In genomic region chr9:52167863-52168685, GRCm38 (mm10) we compare ENCODE assay signal across 8 mouse cellular contexts. TPM values are rescaled to one million over a fixed set of nuclear protein-coding genes. Genes with fewer than 3 reads are reported as not detected.
DNase-seq lines count a peak whose midpoint lies in the region; ATAC-seq and TF ChIP-seq lines count a peak whose summit lies in the region.

Gene Zc3h12c (minus strand): TSS chr9:52168572.

- WGBS in forebrain, embryonic 10.5 days, result under 1% methylated on average over 93 of the region's 100 CpGs
- under 1% methylated on average over 100 of the region's 100 CpGs for WGBS in heart, embryonic 15.5 days
- under 1% methylated on average over 100 of the region's 100 CpGs for WGBS in liver, embryonic 15.5 days (ENCODE audit: insufficient replicate concordance)
- WGBS in neural tube, embryonic 13.5 days, result 0% methylated on average over 88 of the region's 100 CpGs

- peak within 1 kb of the TSS; percentile 99 for H3K9ac ChIP-seq in heart, embryonic 15.5 days
- peak within 1 kb of the TSS; percentile 59 for H3K9ac ChIP-seq in liver, embryonic 15.5 days
- H3K9ac ChIP-seq in neural tube, embryonic 13.5 days, result peak within 1 kb of the TSS; percentile 100

- TF ChIP-seq POLR2A in brain, embryonic 14.5 days (IDR thresholded peaks at IDR 0.05; ENCODE audit: borderline replicate concordance, extremely low read depth, insufficient read depth, insufficient read length, poor library complexity, severe bottlenecking), result 0 out of 2 replicates have a peak, but pooled peaks have one; percentile 14

- H3K4me3 ChIP-seq in E14TG2a.4 (replicated peaks; ENCODE audit: low read length), result peak within 1 kb of the TSS; percentile 86
- peak within 1 kb of the TSS; percentile 95 for H3K4me3 ChIP-seq in forebrain, embryonic 10.5 days
- H3K4me3 ChIP-seq in heart, embryonic 15.5 days, result peak within 1 kb of the TSS; percentile 90
- peak within 1 kb of the TSS; percentile 66 for H3K4me3 ChIP-seq in liver, embryonic 15.5 days (replicated peaks)
- peak within 1 kb of the TSS; percentile 94 for H3K4me3 ChIP-seq in neural tube, embryonic 13.5 days

- H3K27me3 ChIP-seq in E14TG2a.4 (ENCODE audit: insufficient read depth, low read length), result peaks cover 52% of the 10 kb centered on the region
- peaks cover 24% of the 10 kb centered on the region for H3K27me3 ChIP-seq in forebrain, embryonic 10.5 days (ENCODE audit: poor library complexity, severe bottlenecking)
- H3K27me3 ChIP-seq in heart, embryonic 15.5 days, result no peaks in the 10 kb centered on the region
- H3K27me3 ChIP-seq in liver, embryonic 15.5 days, result peaks cover 65% of the 10 kb centered on the region
- peaks cover 25% of the 10 kb centered on the region for H3K27me3 ChIP-seq in neural tube, embryonic 13.5 days

- peaks cover 12% of the 10 kb centered on the region for H3K4me1 ChIP-seq in E14TG2a.4 (replicated peaks; ENCODE audit: low read depth, low read length)
- peaks cover 28% of the 10 kb centered on the region for H3K4me1 ChIP-seq in forebrain, embryonic 10.5 days
- peaks cover 19% of the 10 kb centered on the region for H3K4me1 ChIP-seq in heart, embryonic 15.5 days (replicated peaks)
- peaks cover 16% of the 10 kb centered on the region for H3K4me1 ChIP-seq in liver, embryonic 15.5 days (replicated peaks)
- peaks cover 38% of the 10 kb centered on the region for H3K4me1 ChIP-seq in neural tube, embryonic 13.5 days (replicated peaks)

- ATAC-seq in heart, embryonic 15.5 days (replicated peaks; ENCODE audit: insufficient number of reproducible peaks, insufficient read depth, low FRiP score, low read depth), result peak; percentile 76
- ATAC-seq in liver, embryonic 15.5 days (ENCODE audit: insufficient read depth), result peak; percentile 71
- ATAC-seq in neural tube, embryonic 13.5 days (ENCODE audit: low read depth), result peak; percentile 84

- no peak for TF ChIP-seq CTCF in E14TG2a.4 (conservative IDR thresholded peaks at IDR 0.05; ENCODE audit: low read length)
- no peak for TF ChIP-seq CTCF in brain, embryonic 14.5 days (IDR thresholded peaks at IDR 0.05; ENCODE audit: borderline replicate concordance, extremely low read depth, insufficient read depth, insufficient read length)

- H3K9me3 ChIP-seq in E14TG2a.4 (ENCODE audit: low read length), result no peaks in the 10 kb centered on the region
- H3K9me3 ChIP-seq in forebrain, embryonic 10.5 days, result no peaks in the 10 kb centered on the region
- H3K9me3 ChIP-seq in heart, embryonic 15.5 days (replicated peaks), result no peaks in the 10 kb centered on the region
- H3K9me3 ChIP-seq in liver, embryonic 15.5 days (replicated peaks), result no peaks in the 10 kb centered on the region
- H3K9me3 ChIP-seq in neural tube, embryonic 13.5 days, result no peaks in the 10 kb centered on the region

- DNase-seq in brain, embryonic 14.5 days (ENCODE audit: low read depth), result peak; percentile 71
- peak; percentile 71 for DNase-seq in forebrain, embryonic 10.5 days (ENCODE audit: extremely low spot score, low spot score)
- DNase-seq in kidney, postnatal 10 days, result peak; percentile 78
- peak; percentile 79 for DNase-seq in testis, postnatal 10 days (ENCODE audit: low spot score)

- no peaks in the 10 kb centered on the region for H3K36me3 ChIP-seq in E14TG2a.4 (ENCODE audit: insufficient read depth, low read length)
- no peaks in the 10 kb centered on the region for H3K36me3 ChIP-seq in forebrain, embryonic 10.5 days (replicated peaks)
- no peaks in the 10 kb centered on the region for H3K36me3 ChIP-seq in heart, embryonic 15.5 days
- H3K36me3 ChIP-seq in liver, embryonic 15.5 days (replicated peaks), result no peaks in the 10 kb centered on the region
- no peaks in the 10 kb centered on the region for H3K36me3 ChIP-seq in neural tube, embryonic 13.5 days

- peak within 1 kb of the TSS; percentile 63 for H3K4me2 ChIP-seq in heart, embryonic 15.5 days
- H3K4me2 ChIP-seq in liver, embryonic 15.5 days, result peak within 1 kb of the TSS; percentile 89
- peak within 1 kb of the TSS; percentile 70 for H3K4me2 ChIP-seq in neural tube, embryonic 13.5 days

- peak within 1 kb of the TSS; percentile 99 for H3K27ac ChIP-seq in forebrain, embryonic 10.5 days
- peak within 1 kb of the TSS; percentile 95 for H3K27ac ChIP-seq in heart, embryonic 15.5 days
- 0 out of 2 replicates have a peak within 1 kb of the TSS, but pooled peaks have one; percentile 24 for H3K27ac ChIP-seq in liver, embryonic 15.5 days (replicated peaks)
- peak within 1 kb of the TSS; percentile 99 for H3K27ac ChIP-seq in neural tube, embryonic 13.5 days (replicated peaks)

RNA-seq across cellular contexts. Expression of gene Zc3h12c, which starts in this region (rescaled TPM):
- polyA plus RNA-seq in brain, embryonic 14.5 days (2012; rRNA removed), result 8.5 and 10.1 TPM in 2 replicates
- polyA plus RNA-seq in forebrain, embryonic 10.5 days (2016; fragmentation: Nextera tagmentation; extraction: Ambion mirVana), result 5.8 and 6.0 TPM in 2 replicates
- 2.2 and 2.3 TPM in 2 replicates for polyA plus RNA-seq in heart, embryonic 15.5 days (2015; fragmentation: Nextera tagmentation; extraction: Ambion mirVana)
- 0.48 and 0.51 TPM in 2 replicates for polyA plus RNA-seq in liver, embryonic 15.5 days (2015; fragmentation: Nextera tagmentation; extraction: Ambion mirVana)
- 4.7 and 5.8 TPM in 2 replicates for polyA plus RNA-seq in neural tube, embryonic 13.5 days (2015; fragmentation: Nextera tagmentation; extraction: Ambion mirVana)

Comparison
In these comparisons a context has a peak if more than half of its experiments do, and no peak if none do; other contexts are left out.
1. Peak in every context shown above with its lines: DNase-seq, ATAC-seq, H3K4me3 ChIP-seq and H3K27ac ChIP-seq.
2. Peak in ATAC-seq, H3K4me3 ChIP-seq, H3K27ac ChIP-seq, H3K9ac ChIP-seq and H3K4me2 ChIP-seq in liver, embryonic 15.5 days; RNA of the gene not detected or under 1 TPM.
3. H3K27ac ChIP-seq: peak in every context shown above with its lines; median percentile 99 in forebrain, embryonic 10.5 days; 99 in neural tube, embryonic 13.5 days; 95 in heart, embryonic 15.5 days; 24 in liver, embryonic 15.5 days.